Mouse (Mus musculus) megakaryocyte-erythroid progenitor cell, adult 5-6 weeks (primary cell): ENCODE results near the gene Rabgap1l. TPM values are rescaled to one million over a fixed set of nuclear protein-coding genes. Genes with fewer than 3 reads are reported as not detected.
"Not testable (repeated sequence)": the region's sequence is repeated elsewhere in the genome, so short reads cannot be mapped to it uniquely, and the experiment has no call there.

Experiments
- ATAC-seq: replicated peaks from 2 replicates; pipeline ENCODE4 v1.8.0; 2016; ENCODE audit warnings: mild to moderate bottlenecking, inconsistent platforms; ENCODE audit not compliant: severe bottlenecking, poor library complexity, low FRiP score, low TSS enrichment
- total RNA-seq, 2 experiments: library from RNA; stranded (forward) in 1 of 2; stranded (reverse) in 1 of 2; fragments of 200-1000, 215-1000 nt in 1 of 2; fragments of >200 nt in 1 of 2; fragmentation: Nextera tagmentation in 1 of 2; gene quantifications; 2 replicates each; pipeline ENCODE4 v1.2.3; 2014 to 2017

Gene Rabgap1l
- total RNA-seq, 2 experiments from 2014 or later, result 124 to 256 TPM

- ATAC-seq, result no peak
Observed at GRCm38 (mm10) chr1:160438820-160439219, 354.2 kb downstream of the Rabgap1l start.

DNA sequence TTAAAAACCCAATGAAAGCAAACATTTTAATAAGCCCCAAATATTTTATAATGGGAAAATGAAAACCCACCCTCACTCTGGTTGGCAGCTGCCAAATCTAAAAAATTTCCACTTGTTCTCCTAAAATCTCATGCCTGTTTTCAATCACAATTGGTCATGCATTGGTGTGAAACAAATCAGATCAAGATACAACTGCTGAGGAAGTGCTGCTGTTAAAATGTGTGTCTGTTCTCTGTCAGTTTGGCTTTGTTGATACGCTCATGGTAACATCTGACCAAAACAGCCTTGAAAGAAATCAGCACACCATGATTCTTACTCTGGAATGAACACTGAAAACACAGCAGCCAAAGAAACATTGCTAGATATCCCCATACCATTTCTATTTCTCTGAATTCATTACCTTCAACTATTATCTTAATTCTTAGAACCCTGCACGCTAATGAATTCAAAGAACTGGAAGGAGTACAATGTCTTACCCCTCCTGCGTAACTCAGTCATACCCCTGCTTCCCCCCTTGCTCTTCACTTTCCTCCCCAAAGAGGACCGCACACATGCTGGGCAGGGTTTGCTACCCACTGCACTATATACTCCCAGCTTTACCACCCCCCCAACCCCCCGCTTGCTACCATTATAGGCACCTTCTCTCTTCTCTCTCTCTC, 375.7 kb downstream of the Rabgap1l start:
- no peak for ATAC-seq

DNA sequence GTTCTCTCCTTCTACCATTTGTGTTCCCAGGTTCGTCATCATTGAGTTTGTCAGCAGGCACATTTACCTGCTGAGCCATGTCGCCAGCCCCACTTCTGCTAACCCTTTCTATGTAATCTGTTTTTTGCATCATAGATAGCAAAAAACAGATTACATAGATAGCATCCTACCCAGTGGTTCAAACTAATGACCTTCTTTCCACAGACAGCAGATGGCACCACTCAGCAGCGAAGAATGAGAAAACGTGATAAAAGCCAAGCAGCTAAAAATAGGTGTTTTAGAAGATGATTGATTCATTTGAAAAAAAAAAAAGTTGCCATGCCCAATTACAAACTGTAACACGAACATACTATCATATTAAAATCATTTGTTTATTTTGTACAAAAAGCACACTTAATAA, 382.2 kb downstream of the Rabgap1l start:
- no peak for ATAC-seq

GRCm38 (mm10) chr1:160409689-160410088, 383.3 kb downstream of the Rabgap1l start:
- not testable (repeated sequence) for ATAC-seq

DNA sequence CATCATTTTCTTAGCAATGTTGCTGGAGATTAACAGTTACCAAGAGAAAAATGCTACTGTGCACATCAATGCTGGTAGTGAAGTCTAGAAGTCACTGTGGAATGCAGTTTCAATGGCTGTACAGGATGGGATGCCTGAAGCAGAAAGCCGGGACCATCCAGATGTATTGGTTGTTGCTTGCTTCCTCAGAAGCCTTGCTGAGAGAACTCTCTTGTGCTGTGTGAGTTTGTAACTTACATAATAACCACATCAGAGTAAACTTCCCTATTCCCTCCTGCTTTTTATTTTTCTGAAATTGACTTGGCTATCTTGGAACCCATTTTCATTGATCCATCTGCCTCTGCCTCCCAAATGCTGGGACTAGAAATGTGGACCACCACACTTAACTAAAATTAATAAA, 383.9 kb downstream of the Rabgap1l start:
- ATAC-seq, result no peak

DNA sequence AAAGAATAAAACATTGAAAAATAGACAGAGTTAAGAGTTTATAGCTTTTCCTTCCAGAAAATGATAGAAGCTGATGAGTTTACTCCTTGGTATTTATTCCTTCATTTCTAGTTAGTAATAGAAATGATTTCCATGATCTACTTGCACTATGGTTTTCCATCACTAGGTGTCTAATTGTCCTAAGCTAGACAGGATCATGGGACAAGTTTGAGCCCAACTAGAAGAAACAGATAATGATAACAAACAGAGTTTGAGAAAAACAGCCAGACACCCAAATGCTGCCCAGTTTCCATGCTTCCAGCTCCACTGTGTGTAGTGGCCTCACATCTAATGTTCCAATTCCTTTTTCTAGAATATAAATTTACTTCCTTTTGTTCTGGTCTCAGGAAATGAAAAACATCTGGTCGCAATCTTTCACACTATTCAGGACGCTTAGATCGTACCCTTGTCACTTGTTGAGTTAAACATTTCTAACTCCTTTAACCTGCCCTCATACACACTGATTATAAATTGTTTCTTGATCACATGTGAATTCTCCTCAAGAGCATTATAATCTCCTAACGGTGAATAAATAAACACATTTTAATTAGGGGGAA, 384.6 kb downstream of the Rabgap1l start:
- ATAC-seq, result no peak

GRCm38 (mm10) chr1:160399428-160399827, 393.6 kb downstream of the Rabgap1l start:
- ATAC-seq, result no peak

GRCm38 (mm10) chr1:160397037-160397436, 396.0 kb downstream of the Rabgap1l start:
- ATAC-seq, result no peak

GRCm38 (mm10) chr1:160387446-160387845, 405.6 kb downstream of the Rabgap1l start:
- no peak for ATAC-seq

GRCm38 (mm10) chr1:160378367-160378766, 414.6 kb downstream of the Rabgap1l start:
- no peak for ATAC-seq

- ATAC-seq, result peak; percentile 75
Observed at GRCm38 (mm10) chr1:160377337-160378336, 415.4 kb downstream of the Rabgap1l start.

DNA sequence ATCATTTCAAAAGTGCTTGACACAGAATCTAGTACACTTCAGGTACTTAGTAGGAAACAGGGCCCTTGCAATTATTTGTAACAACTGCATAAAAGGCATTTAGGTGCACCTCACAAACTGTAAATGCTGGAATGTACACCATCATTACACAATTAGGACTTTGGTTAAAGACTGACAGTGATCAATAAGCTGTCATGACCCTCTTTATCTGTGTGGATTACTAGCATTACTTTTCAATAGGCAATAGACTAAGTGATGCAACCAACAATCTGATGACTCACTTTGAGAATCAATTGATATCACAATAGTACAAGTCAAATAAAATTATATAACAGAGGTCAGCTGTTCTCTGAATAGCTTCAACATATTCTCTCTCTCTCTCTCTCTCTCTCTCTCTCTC, 418.5 kb downstream of the Rabgap1l start:
- ATAC-seq, result no peak

GRCm38 (mm10) chr1:160373306-160373705, 419.7 kb downstream of the Rabgap1l start:
- no peak for ATAC-seq

GRCm38 (mm10) chr1:160371696-160372095, 421.3 kb downstream of the Rabgap1l start:
- no peak for ATAC-seq

DNA sequence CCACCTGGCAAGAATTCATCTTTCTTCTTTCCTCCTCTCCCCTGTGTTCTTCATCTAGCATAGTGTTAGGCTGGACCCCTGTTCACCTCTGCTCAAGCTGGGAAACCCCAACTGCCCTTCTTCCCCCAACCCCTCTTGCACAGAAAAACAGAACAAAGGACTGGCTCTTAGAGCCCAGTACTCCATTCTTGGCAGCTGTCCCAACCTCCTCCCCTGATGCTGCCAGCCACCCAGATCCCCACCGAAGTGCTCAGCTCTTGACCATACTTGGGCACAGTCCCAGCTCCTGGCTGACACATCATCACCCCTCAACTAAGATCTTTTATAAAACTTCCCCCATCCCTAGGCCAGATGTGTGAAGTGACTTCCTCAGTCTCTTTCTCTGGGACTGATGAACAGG, 422.5 kb downstream of the Rabgap1l start:
- ATAC-seq, result no peak

DNA sequence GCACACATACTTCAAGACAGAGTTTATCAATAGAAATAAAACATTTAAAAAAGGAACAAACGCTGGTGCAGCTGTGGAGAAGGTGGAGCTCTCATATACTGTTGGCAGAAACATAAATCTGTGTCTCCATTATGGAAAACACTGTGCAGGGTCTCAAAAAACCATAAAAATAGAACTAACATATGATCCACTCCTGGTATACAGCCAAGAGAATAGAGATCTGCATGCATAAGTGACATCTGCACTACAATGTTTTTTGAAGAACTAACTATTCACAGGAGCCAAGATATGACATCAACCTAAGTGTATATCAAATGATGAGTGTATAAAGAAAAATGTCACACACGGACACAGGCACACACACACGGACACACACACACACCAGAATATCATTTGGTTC, 426.4 kb downstream of the Rabgap1l start:
- ATAC-seq, result no peak

GRCm38 (mm10) chr1:160357268-160357667, 435.7 kb downstream of the Rabgap1l start:
- ATAC-seq, result no peak

GRCm38 (mm10) chr1:160353732-160354455, 439.1 kb downstream of the Rabgap1l start:
- no peak for ATAC-seq

GRCm38 (mm10) chr1:160352309-160352708, 440.7 kb downstream of the Rabgap1l start:
- 0 out of 2 replicates have a peak, but pooled peaks have one; percentile 33 for ATAC-seq

DNA sequence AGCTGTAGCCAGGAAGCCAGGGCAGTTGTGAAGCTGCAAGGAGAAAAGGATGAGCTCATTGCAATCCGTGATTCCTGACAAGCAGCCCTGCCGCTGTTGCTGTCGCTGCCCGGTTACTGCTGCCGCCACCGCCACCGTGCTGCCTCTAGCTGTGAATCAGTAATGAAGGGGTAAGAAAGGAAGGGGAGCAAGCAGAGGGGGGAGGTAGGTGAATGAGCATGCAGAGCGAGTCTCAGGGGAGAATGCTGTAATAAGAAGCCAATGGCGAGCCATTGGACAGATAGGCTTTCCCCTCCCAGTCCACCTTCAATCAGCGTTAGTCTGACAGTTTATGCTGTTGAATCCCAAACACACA, 441.2 kb downstream of the Rabgap1l start:
- ATAC-seq, result peak; percentile 37
